Comparison of ENCODE assay signal across 16 mouse cellular contexts in genomic region chr5:112941001-112941400, GRCm38 (mm10).
"Had no signal": no experiment of that assay in that cellular context is flagged by ENCODE, and none has a peak within 500 bp of the region (broad histone marks: within the 10 kb centered on the region; RNA-seq: fewer than 3 reads in every experiment).

No protein-coding gene starts in this region.

- H3K4me1 ChIP-seq: liver, embryonic 12.5 days; neural tube, embryonic 15.5 days had no signal

- H3K4me3 ChIP-seq: limb, embryonic 15.5 days; liver, embryonic 12.5 days; midbrain, embryonic 10.5 days; myocyte; neural tube, embryonic 15.5 days had no signal

- H3K9me3 ChIP-seq: limb, embryonic 15.5 days; liver, embryonic 12.5 days; midbrain, embryonic 10.5 days; neural tube, embryonic 15.5 days had no signal

- DNase-seq: kidney, postnatal 36 days; layer of hippocampus, adult 9-11 months; layer of hippocampus, postnatal 36 days; lung, embryonic 14.5 days; lung, postnatal 10 days; lung, postnatal 4 days; midbrain, embryonic 14.5 days; right cerebral cortex, adult 18-20 months; right cerebral cortex, postnatal 25 days; thymus, postnatal 4 days had no signal

- ATAC-seq: liver, embryonic 12.5 days had no signal

- H3K27ac ChIP-seq: limb, embryonic 15.5 days; liver, embryonic 12.5 days; midbrain, embryonic 10.5 days; neural tube, embryonic 15.5 days; stomach, postnatal 0 days had no signal

- H3K27me3 ChIP-seq: limb, embryonic 15.5 days; liver, embryonic 12.5 days; neural tube, embryonic 15.5 days had no signal

- H3K4me2 ChIP-seq: limb, embryonic 15.5 days; liver, embryonic 12.5 days; lung, embryonic 14.5 days; neural tube, embryonic 15.5 days had no signal

- H3K9ac ChIP-seq: limb, embryonic 15.5 days; liver, embryonic 12.5 days; lung, embryonic 14.5 days; neural tube, embryonic 15.5 days had no signal
